Mouse (Mus musculus): ENCODE results near the gene Celf1. TPM values are rescaled to one million over a fixed set of nuclear protein-coding genes. Genes with fewer than 3 reads are reported as not detected.

Celf1 gene
- polyA plus RNA-seq, 1 experiment from 2014 or later: 68.0 TPM

GRCm38 (mm10) chr2:90960012-90960411 is 19.8 kb downstream of the Celf1 start:
- Histone ChIP-seq H3K9me3 (ENCODE audit: low read depth, low read length) (no peaks in the 10 kb centered on the region), H3K27ac (ENCODE audit: low read depth) (no peak overlapping the region), H3K27me3 (ENCODE audit: insufficient read depth, low read length) (no peaks in the 10 kb centered on the region), H3K36me3 (ENCODE audit: insufficient read depth) (peaks cover 3% of the 10 kb centered on the region; the same call in 1 of the 2 replicates), H3K9ac (no peak overlapping the region), H3K4me2 (no peak overlapping the region), H3K4me3 (ENCODE audit: low read depth, low read length) (no peak overlapping the region), H3K4me1 (ENCODE audit: insufficient read depth) (no peaks in the 10 kb centered on the region)
- no peak for ATAC-seq (ENCODE audit: insufficient read depth)
- DNase-seq: no peak
- TF ChIP-seq CTCF (IDR thresholded peaks at IDR 0.05; ENCODE audit: low read depth): no peak
- 94% methylated on average over 2 of the region's 2 CpGs for WGBS

GRCm38 (mm10) chr2:90963304-90963703 is 23.1 kb downstream of the Celf1 start:
- no peaks in the 10 kb centered on the region for H3K9me3 ChIP-seq (ENCODE audit: low read depth, low read length)
- 88% methylated on average over 1 of the region's 1 CpGs for WGBS
- H3K9ac ChIP-seq: no peak overlapping the region
- TF ChIP-seq CTCF (IDR thresholded peaks at IDR 0.05; ENCODE audit: low read depth): no peak
- no peaks in the 10 kb centered on the region for H3K27me3 ChIP-seq (ENCODE audit: insufficient read depth, low read length)
- no peak overlapping the region for H3K4me3 ChIP-seq (ENCODE audit: low read depth, low read length)
- no peak overlapping the region for H3K27ac ChIP-seq (ENCODE audit: low read depth)
- ATAC-seq (ENCODE audit: insufficient read depth): no peak
- no peaks in the 10 kb centered on the region for H3K4me1 ChIP-seq (ENCODE audit: insufficient read depth)
- no peaks in the 10 kb centered on the region for H3K36me3 ChIP-seq (ENCODE audit: insufficient read depth)
- no peak for DNase-seq
- H3K4me2 ChIP-seq: no peak overlapping the region

- Histone ChIP-seq H3K9me3 (ENCODE audit: low read depth, low read length) (no peaks in the 10 kb centered on the region), H3K27me3 (ENCODE audit: insufficient read depth, low read length) (no peaks in the 10 kb centered on the region), H3K9ac (peak overlapping the region; percentile 29; the same call in 1 of the 2 replicates), H3K27ac (ENCODE audit: low read depth) (peak overlapping the region; percentile 42; the same call in 1 of the 2 replicates), H3K4me3 (ENCODE audit: low read depth, low read length) (no peak overlapping the region), H3K4me2 (no peak overlapping the region), H3K36me3 (ENCODE audit: insufficient read depth) (0 out of 2 replicates have a peak, but pooled peaks cover 2% of the 10 kb centered on the region), H3K4me1 (ENCODE audit: insufficient read depth) (no peaks in the 10 kb centered on the region)
- TF ChIP-seq CTCF (IDR thresholded peaks at IDR 0.05; ENCODE audit: low read depth): no peak
- no peak for ATAC-seq (ENCODE audit: insufficient read depth)
- DNase-seq: peak; percentile 11
- 57% methylated on average over 7 of the region's 7 CpGs for WGBS
Measured at GRCm38 (mm10) chr2:90964811-90965465, 24.8 kb downstream of the Celf1 start.

GRCm38 (mm10) chr2:90965466-90966080 is 25.4 kb downstream of the Celf1 start:
- DNase-seq (no peak), ATAC-seq (ENCODE audit: insufficient read depth) (no peak)
- Histone ChIP-seq H3K4me1 (ENCODE audit: insufficient read depth) (no peaks in the 10 kb centered on the region), H3K36me3 (ENCODE audit: insufficient read depth) (0 out of 2 replicates have a peak, but pooled peaks cover 2% of the 10 kb centered on the region), H3K4me2 (no peak overlapping the region), H3K27me3 (ENCODE audit: insufficient read depth, low read length) (no peaks in the 10 kb centered on the region), H3K9ac (peak overlapping the region; percentile 29; the same call in 1 of the 2 replicates), H3K27ac (ENCODE audit: low read depth) (peak overlapping the region; percentile 42; the same call in 1 of the 2 replicates), H3K4me3 (ENCODE audit: low read depth, low read length) (no peak overlapping the region), H3K9me3 (ENCODE audit: low read depth, low read length) (no peaks in the 10 kb centered on the region)
- 64% methylated on average over 2 of the region's 2 CpGs for WGBS
- no peak for TF ChIP-seq CTCF (IDR thresholded peaks at IDR 0.05; ENCODE audit: low read depth)

GRCm38 (mm10) chr2:90970606-90971005 is 30.4 kb downstream of the Celf1 start:
- ATAC-seq (ENCODE audit: insufficient read depth): no peak
- DNase-seq: no peak
- Histone ChIP-seq H3K9me3 (ENCODE audit: low read depth, low read length) (no peaks in the 10 kb centered on the region), H3K27ac (ENCODE audit: low read depth) (no peak overlapping the region), H3K4me3 (ENCODE audit: low read depth, low read length) (no peak overlapping the region), H3K27me3 (ENCODE audit: insufficient read depth, low read length) (no peaks in the 10 kb centered on the region), H3K4me1 (ENCODE audit: insufficient read depth) (no peaks in the 10 kb centered on the region), H3K36me3 (ENCODE audit: insufficient read depth) (0 out of 2 replicates have a peak, but pooled peaks cover 2% of the 10 kb centered on the region), H3K4me2 (no peak overlapping the region), H3K9ac (no peak overlapping the region)
- TF ChIP-seq CTCF (IDR thresholded peaks at IDR 0.05; ENCODE audit: low read depth): no peak

- Histone ChIP-seq H3K9me3 (ENCODE audit: low read depth, low read length) (no peaks in the 10 kb centered on the region), H3K36me3 (ENCODE audit: insufficient read depth) (0 out of 2 replicates have a peak, but pooled peaks cover 3% of the 10 kb centered on the region)
- ATAC-seq (ENCODE audit: insufficient read depth): no peak
Measured at GRCm38 (mm10) chr2:90974101-90974500, 33.9 kb downstream of the Celf1 start.

DNA sequence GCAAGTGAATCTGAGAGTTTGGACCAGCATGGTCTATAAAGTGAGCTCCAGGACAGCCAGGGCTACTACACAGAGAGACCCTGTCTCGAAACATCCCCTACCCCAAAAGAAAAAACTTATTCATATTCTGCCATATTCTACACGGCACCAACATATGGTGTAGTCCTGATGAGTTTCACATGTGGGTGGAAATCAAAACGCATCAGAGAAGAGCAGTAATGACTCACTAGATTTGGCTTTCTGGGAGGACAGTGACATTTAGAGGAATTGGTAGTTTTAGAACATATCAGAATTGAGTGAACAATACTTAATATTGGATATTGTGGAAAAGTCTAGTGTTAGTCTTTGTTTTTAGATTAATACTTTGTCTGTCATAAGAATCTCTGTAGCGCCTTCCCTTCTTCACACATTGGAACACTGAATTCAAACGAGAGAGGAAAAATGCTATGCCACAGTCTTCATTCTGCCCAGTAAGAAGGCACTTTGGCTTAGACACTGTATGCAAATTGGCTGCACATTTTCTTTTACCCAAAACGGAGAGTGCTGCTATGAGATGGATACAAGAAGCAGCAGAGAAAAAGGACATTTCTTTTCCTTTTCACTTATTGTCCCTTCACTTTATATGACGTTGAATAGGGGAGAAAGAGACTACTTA is 35.1 kb downstream of the Celf1 start:
- DNase-seq: no peak
- ATAC-seq (ENCODE audit: insufficient read depth): no peak
- TF ChIP-seq CTCF (IDR thresholded peaks at IDR 0.05; ENCODE audit: low read depth): no peak
- Histone ChIP-seq H3K36me3 (ENCODE audit: insufficient read depth) (0 out of 2 replicates have a peak, but pooled peaks cover 3% of the 10 kb centered on the region), H3K4me2 (no peak overlapping the region), H3K27me3 (ENCODE audit: insufficient read depth, low read length) (no peaks in the 10 kb centered on the region), H3K4me3 (ENCODE audit: low read depth, low read length) (no peak overlapping the region), H3K4me1 (ENCODE audit: insufficient read depth) (no peaks in the 10 kb centered on the region), H3K9me3 (ENCODE audit: low read depth, low read length) (no peaks in the 10 kb centered on the region), H3K9ac (no peak overlapping the region), H3K27ac (ENCODE audit: low read depth) (no peak overlapping the region)
- 80% methylated on average over 7 of the region's 7 CpGs for WGBS

More at GRCm38 (mm10) chr2:90974101-90974500, 33.9 kb downstream of the Celf1 start:
- Histone ChIP-seq H3K4me3 (ENCODE audit: low read depth, low read length) (no peak overlapping the region), H3K27ac (ENCODE audit: low read depth) (no peak overlapping the region), H3K9ac (no peak overlapping the region), H3K27me3 (ENCODE audit: insufficient read depth, low read length) (no peaks in the 10 kb centered on the region), H3K4me2 (no peak overlapping the region), H3K4me1 (ENCODE audit: insufficient read depth) (no peaks in the 10 kb centered on the region)
- no peak for DNase-seq
- no peak for TF ChIP-seq CTCF (IDR thresholded peaks at IDR 0.05; ENCODE audit: low read depth)

Measured in lung, embryonic 14.5 days (tissue).